Mouse (Mus musculus) lung, adult 2 months (tissue): ENCODE results near the gene Zbtb18. TPM values are rescaled to one million over a fixed set of nuclear protein-coding genes. Genes with fewer than 3 reads are reported as not detected.

Experiments
- DNase-seq: peaks from one replicate; pipeline ENCODE4 v3.0.0; 2022
- H3K4me1 ChIP-seq: fragments of 200-500 bp; 2 replicates; pipeline ENCODE4 v1.6.1; 2011; ENCODE audit warnings: low read length; ENCODE audit not compliant: control insufficient read depth, insufficient read depth
- H3K4me3 ChIP-seq: fragments of 200-500 bp; replicated peaks from 2 replicates; pipeline ENCODE3; 2011; ENCODE audit warnings: low read depth, mild to moderate bottlenecking, control low read depth, low read length; ENCODE audit errors: extremely low read depth
- CTCF ChIP-seq: fragments of 200-500 bp; IDR thresholded peaks from 2 replicates; pipeline ENCODE4 v1.5.1; 2011; ENCODE audit warnings: mild to moderate bottlenecking, low read length, control low read depth; ENCODE audit not compliant: insufficient read depth
- POLR2A ChIP-seq: fragments of 200-500 bp; IDR thresholded peaks from 2 replicates; pipeline ENCODE4 v1.6.1; 2011; ENCODE audit warnings: low read depth, mild to moderate bottlenecking, control low read depth, low read length, borderline replicate concordance; ENCODE audit errors: extremely low read depth
- WGBS: fragments of 180-500 bp; shearing (Covaris S2); methylation state at CpG from one replicate; pipeline ENCODE4 v1.1.7; 2018; 5-methylcytosine and 5-hydroxymethylcytosine counted together
- polyA plus RNA-seq: library from polyadenylated mRNA; depleted of rRNA; stranded (reverse); fragments of >200 nt; gene quantifications from 2 replicates; pipeline ENCODE4 v1.2.3, GENCODE M21; 2012

The Zbtb18 gene
- polyA plus RNA-seq, 1 experiment, result 18.0 TPM

- no peak for DNase-seq
- WGBS, result 89% methylated on average over 4 of the region's 4 CpGs
- TF ChIP-seq POLR2A, result no peak
- no peak for TF ChIP-seq CTCF
- no peak overlapping the region for H3K4me3 ChIP-seq
- no peaks in the 10 kb centered on the region; the same call in 1 of the 2 replicates for H3K4me1 ChIP-seq
Measured at GRCm38 (mm10) chr1:177456208-177456607, 14.1 kb downstream of the Zbtb18 start.

- TF ChIP-seq POLR2A (no peak), CTCF (no peak)
- WGBS, result 42% methylated on average over 4 of the region's 4 CpGs
- Histone ChIP-seq H3K4me3 (no peak overlapping the region), H3K4me1 (no peaks in the 10 kb centered on the region; the same call in 1 of the 2 replicates)
- DNase-seq, result no peak
Measured at GRCm38 (mm10) chr1:177456772-177457171, 14.6 kb downstream of the Zbtb18 start.

DNA sequence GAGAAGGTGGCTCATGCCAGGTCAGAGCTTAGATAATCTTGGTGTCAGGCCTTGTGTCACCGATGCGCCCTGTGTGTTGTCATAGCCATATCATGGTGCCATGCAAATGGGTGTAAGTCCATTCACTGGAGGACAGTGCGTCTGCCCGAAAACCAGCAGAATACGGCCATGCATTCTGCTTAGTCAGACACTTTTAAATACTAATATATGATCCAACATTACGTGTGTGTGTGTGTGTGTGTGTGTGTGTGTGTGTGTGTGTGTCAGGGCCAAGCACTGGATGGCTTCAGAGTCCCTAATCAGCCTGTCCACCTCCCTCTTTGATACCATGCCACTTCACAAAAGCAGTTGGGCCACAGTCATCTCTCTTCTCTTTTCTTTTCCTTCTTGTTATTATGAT lies 15.8 kb downstream of the Zbtb18 start:
- Histone ChIP-seq H3K4me1 (no peaks in the 10 kb centered on the region; the same call in 1 of the 2 replicates), H3K4me3 (no peak overlapping the region)
- DNase-seq, result no peak
- TF ChIP-seq CTCF (no peak), POLR2A (no peak)
- WGBS, result 91% methylated on average over 6 of the region's 6 CpGs

- no peak for DNase-seq
- Histone ChIP-seq H3K4me3 (no peak overlapping the region), H3K4me1 (no peaks in the 10 kb centered on the region; the same call in 1 of the 2 replicates)
- 79% methylated on average over 18 of the region's 18 CpGs for WGBS
- TF ChIP-seq POLR2A (no peak), CTCF (no peak)
Measured at GRCm38 (mm10) chr1:177458456-177459389, 16.6 kb downstream of the Zbtb18 start.

DNA sequence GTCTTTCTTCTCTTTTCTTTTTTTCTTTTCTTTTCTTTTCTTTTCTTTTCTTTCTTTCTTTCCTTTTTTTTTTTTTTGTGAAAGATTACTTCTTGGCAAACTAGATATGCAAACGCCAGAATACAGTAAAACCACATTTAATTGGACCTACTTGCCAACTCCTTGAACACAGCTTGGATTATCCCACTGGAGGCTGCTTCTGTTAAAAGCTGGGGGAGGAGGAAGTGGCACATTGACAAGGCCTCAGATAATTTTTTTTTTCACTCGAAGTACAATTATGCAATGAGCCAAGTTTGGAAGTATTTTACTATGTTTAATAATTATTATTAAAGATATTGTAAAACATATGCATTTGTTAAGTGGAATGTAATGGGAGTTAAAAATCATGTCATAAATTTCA lies 17.4 kb downstream of the Zbtb18 start:
- WGBS, result 31% methylated on average over 2 of the region's 2 CpGs
- Histone ChIP-seq H3K4me1 (no peaks in the 10 kb centered on the region; the same call in 1 of the 2 replicates), H3K4me3 (no peak overlapping the region)
- no peak for DNase-seq
- no peak for TF ChIP-seq CTCF
- no peak for TF ChIP-seq POLR2A

DNA sequence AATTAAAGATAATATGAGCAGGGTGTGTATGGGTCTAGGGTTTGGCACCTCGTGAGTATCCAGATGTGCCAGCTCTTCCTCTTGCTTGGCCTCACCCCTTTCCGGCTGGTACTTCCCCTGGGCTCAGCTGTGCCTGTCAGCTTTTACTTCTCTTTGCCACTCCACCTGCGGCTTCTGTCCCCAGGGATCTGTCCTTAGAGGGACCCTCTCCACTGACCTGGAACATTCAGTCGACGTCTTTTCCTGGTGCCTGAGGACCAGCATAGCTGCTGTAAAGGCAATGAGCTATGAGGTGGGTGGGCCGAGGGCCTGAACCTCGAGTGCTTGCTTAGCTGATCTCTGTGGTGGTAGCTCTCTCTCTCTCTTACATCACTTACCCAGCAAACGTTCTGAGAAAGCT lies 25.0 kb downstream of the Zbtb18 start:
- Histone ChIP-seq H3K4me1 (no peaks in the 10 kb centered on the region), H3K4me3 (no peak overlapping the region)
- WGBS, result 46% methylated on average over 8 of the region's 8 CpGs
- no peak for DNase-seq
- TF ChIP-seq CTCF, result no peak
- no peak for TF ChIP-seq POLR2A

GRCm38 (mm10) chr1:177468436-177468835 lies 26.3 kb downstream of the Zbtb18 start:
- Histone ChIP-seq H3K4me1 (no peaks in the 10 kb centered on the region), H3K4me3 (no peak overlapping the region)
- TF ChIP-seq POLR2A, result no peak
- WGBS, result 69% methylated on average over 5 of the region's 5 CpGs
- no peak for DNase-seq

DNA sequence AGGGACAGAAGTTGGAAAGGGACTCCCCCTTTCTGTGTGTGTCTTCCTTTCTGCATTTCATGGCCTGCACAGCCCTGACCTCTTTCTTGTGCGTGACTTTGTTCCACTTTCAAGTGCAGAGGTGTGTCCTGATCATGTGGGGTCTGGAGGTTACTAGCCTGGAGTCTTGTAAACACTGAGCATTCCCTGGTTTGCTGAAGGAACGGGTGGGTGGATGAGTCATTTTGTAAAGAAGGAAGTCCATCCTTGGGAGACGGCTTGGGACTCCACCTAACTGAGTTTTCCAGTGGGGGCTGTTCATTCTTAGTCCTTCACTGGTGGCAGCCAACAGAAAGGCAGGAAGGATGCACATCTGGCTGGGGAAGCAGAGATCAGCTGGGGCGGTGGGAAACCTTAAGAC lies 27.9 kb downstream of the Zbtb18 start:
- no peak for TF ChIP-seq POLR2A
- H3K4me1 ChIP-seq, result no peaks in the 10 kb centered on the region
- H3K4me3 ChIP-seq, result no peak overlapping the region
- WGBS, result 21% methylated on average over 4 of the region's 4 CpGs
- DNase-seq, result no peak

DNA sequence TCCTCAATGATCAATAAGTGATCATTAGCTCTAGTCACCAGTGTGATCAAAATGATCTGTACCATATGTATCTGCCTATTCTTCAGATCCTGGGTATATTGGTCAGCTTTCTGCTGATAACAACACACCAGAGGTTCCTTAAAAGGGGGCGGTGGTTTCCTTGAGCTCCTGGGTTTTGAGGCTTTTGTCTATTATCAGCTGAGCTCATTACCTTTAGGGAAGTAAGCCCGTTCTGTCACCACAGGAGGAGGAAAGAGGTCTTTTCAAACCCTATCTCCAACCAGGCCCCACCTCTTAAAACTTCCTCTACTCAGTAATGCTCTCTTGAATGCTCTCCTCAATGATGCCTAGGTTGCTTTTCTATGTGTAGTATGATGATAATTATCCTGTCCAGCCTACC lies 28.8 kb downstream of the Zbtb18 start:
- Histone ChIP-seq H3K4me3 (no peak overlapping the region), H3K4me1 (no peaks in the 10 kb centered on the region)
- WGBS, result 60% methylated on average over 2 of the region's 2 CpGs
- no peak for DNase-seq
- TF ChIP-seq CTCF (no peak), POLR2A (no peak)
